Mouse (Mus musculus) liver, embryonic 13.5 days (tissue): ENCODE data around the gene Apoe. TPM values are rescaled to one million over a fixed set of nuclear protein-coding genes. Genes with fewer than 3 reads are reported as not detected.
"Not testable (repeated sequence)": the region's sequence is repeated elsewhere in the genome, so short reads cannot be mapped to it uniquely, and the experiment has no call there.

Experiments used
- ATAC-seq: fragments of 200-750 bp; cut with Nextera tagmentation; 2 replicates; pipeline ENCODE4 v1.8.0; 2017; ENCODE audit warnings: low read depth, mild to moderate bottlenecking, moderate number of reproducible peaks, moderate library complexity
- DNase-seq: peaks from one replicate; pipeline ENCODE4 v3.0.0; 2022
- H3K27ac ChIP-seq: fragments of 300-500 bp; sonication (generic); 2 replicates; pipeline ENCODE4 v1.5.1; 2015; ENCODE audit warnings: moderate library complexity, mild to moderate bottlenecking, inconsistent platforms
- H3K27me3 ChIP-seq: fragments of 300-500 bp; sonication (generic); 2 replicates; pipeline ENCODE4 v1.6.1; 2015; ENCODE audit warnings: mild to moderate bottlenecking, inconsistent platforms
- H3K36me3 ChIP-seq: fragments of 300-500 bp; sonication (generic); 2 replicates; pipeline ENCODE4 v1.6.1; 2015; ENCODE audit warnings: mild to moderate bottlenecking, inconsistent platforms
- H3K4me1 ChIP-seq: fragments of 300-500 bp; sonication (generic); replicated peaks from 2 replicates; pipeline ENCODE4 v1.6.1; 2015; ENCODE audit warnings: inconsistent platforms
- H3K4me2 ChIP-seq: fragments of 300-500 bp; sonication (generic); 2 replicates; pipeline ENCODE4 v1.6.1; 2015; ENCODE audit warnings: inconsistent platforms, mild to moderate bottlenecking, moderate library complexity
- H3K4me3 ChIP-seq: fragments of 300-500 bp; sonication (generic); replicated peaks from 2 replicates; pipeline ENCODE4 v1.5.1; 2015; ENCODE audit warnings: mild to moderate bottlenecking, inconsistent platforms
- H3K9ac ChIP-seq: fragments of 300-500 bp; sonication (generic); 2 replicates; pipeline ENCODE4 v1.6.1; 2015; ENCODE audit warnings: mild to moderate bottlenecking, inconsistent platforms
- H3K9me3 ChIP-seq: fragments of 300-500 bp; sonication (generic); replicated peaks from 2 replicates; pipeline ENCODE4 v1.6.1; 2016; ENCODE audit warnings: inconsistent platforms
- WGBS: fragments of 180-500 bp; shearing (Covaris S2); methylation state at CpG from one replicate; pipeline ENCODE4 v1.1.7; 2015; ENCODE audit not compliant: insufficient replicate concordance; 5-methylcytosine and 5-hydroxymethylcytosine counted together
- polyA plus RNA-seq: library from polyadenylated mRNA; unstranded; fragments of >200 nt; fragmentation: Nextera tagmentation; extraction: Ambion mirVana; gene quantifications from 2 replicates; pipeline ENCODE4 v1.2.1, GENCODE M21; 2015

Gene Apoe
- polyA plus RNA-seq, 1 experiment from 2014 or later = 1,390 TPM

GRCm38 (mm10) chr7:19691434-19691833 lies 7.6 kb downstream of the Apoe start:
- H3K4me1 ChIP-seq = peaks cover 66% of the 10 kb centered on the region
- H3K9ac ChIP-seq = peak overlapping the region; percentile 52; the same call in 1 of the 2 replicates
- WGBS = 65% methylated on average over 6 of the region's 6 CpGs
- peak overlapping the region; percentile 74 for H3K27ac ChIP-seq
- no peaks in the 10 kb centered on the region for H3K9me3 ChIP-seq
- peak overlapping the region; percentile 41 for H3K4me3 ChIP-seq
- ATAC-seq (no peak), DNase-seq (no peak)
- H3K4me2 ChIP-seq = peak overlapping the region; percentile 45
- H3K27me3 ChIP-seq = no peaks in the 10 kb centered on the region
- peaks cover 8% of the 10 kb centered on the region for H3K36me3 ChIP-seq

GRCm38 (mm10) chr7:19690845-19691244 lies 8.1 kb downstream of the Apoe start:
- H3K9me3 ChIP-seq = no peaks in the 10 kb centered on the region
- WGBS = 67% methylated on average over 4 of the region's 4 CpGs
- peaks cover 2% of the 10 kb centered on the region; the same call in 1 of the 2 replicates for H3K36me3 ChIP-seq
- H3K27me3 ChIP-seq = no peaks in the 10 kb centered on the region
- H3K4me1 ChIP-seq = peaks cover 64% of the 10 kb centered on the region
- H3K4me2 ChIP-seq = no peak overlapping the region; the same call in 1 of the 2 replicates
- DNase-seq (no peak), ATAC-seq (no peak)
- H3K9ac ChIP-seq = no peak overlapping the region
- H3K27ac ChIP-seq = peak overlapping the region; percentile 74; the same call in 1 of the 2 replicates
- no peak overlapping the region for H3K4me3 ChIP-seq

- DNase-seq (no peak), ATAC-seq (no peak)
- Histone ChIP-seq H3K9ac (no peak overlapping the region), H3K4me3 (no peak overlapping the region), H3K27me3 (no peaks in the 10 kb centered on the region), H3K4me1 (peaks cover 55% of the 10 kb centered on the region), H3K9me3 (no peaks in the 10 kb centered on the region), H3K4me2 (no peak overlapping the region), H3K27ac (peak overlapping the region; percentile 13; the same call in 1 of the 2 replicates), H3K36me3 (no peaks in the 10 kb centered on the region)
- 77% methylated on average over 2 of the region's 2 CpGs for WGBS
These were observed 10.4 kb downstream of the Apoe start for GRCm38 (mm10) chr7:19688611-19689010.

- H3K9ac ChIP-seq = no peak overlapping the region
- DNase-seq (no peak), ATAC-seq (no peak)
These were observed 10.9 kb downstream of the Apoe start for GRCm38 (mm10) chr7:19688101-19688500.

GRCm38 (mm10) chr7:19686927-19687583 lies 11.9 kb downstream of the Apoe start:
- not testable (repeated sequence) for H3K9ac ChIP-seq, DNase-seq, H3K4me2 ChIP-seq, H3K9me3 ChIP-seq, H3K4me3 ChIP-seq, H3K36me3 ChIP-seq, H3K27me3 ChIP-seq
- WGBS = 23% methylated on average over 8 of the region's 8 CpGs
- ATAC-seq = peak; percentile 52
- Histone ChIP-seq H3K4me1 (peaks cover 50% of the 10 kb centered on the region), H3K27ac (peak overlapping the region; percentile 75)

More at GRCm38 (mm10) chr7:19688101-19688500, 10.9 kb downstream of the Apoe start:
- Histone ChIP-seq H3K9me3 (no peaks in the 10 kb centered on the region), H3K4me3 (no peak overlapping the region), H3K36me3 (no peaks in the 10 kb centered on the region), H3K4me1 (peaks cover 53% of the 10 kb centered on the region), H3K4me2 (no peak overlapping the region), H3K27me3 (no peaks in the 10 kb centered on the region), H3K27ac (peak overlapping the region; percentile 75; the same call in 1 of the 2 replicates)
- 88% methylated on average over 10 of the region's 10 CpGs for WGBS

- no peak overlapping the region for H3K4me2 ChIP-seq
- no peak overlapping the region for H3K9ac ChIP-seq
- peak overlapping the region; percentile 75 for H3K27ac ChIP-seq
- peaks cover 50% of the 10 kb centered on the region for H3K4me1 ChIP-seq
- H3K27me3 ChIP-seq = no peaks in the 10 kb centered on the region
- DNase-seq (no peak), ATAC-seq (peak; percentile 49)
- WGBS = 72% methylated on average over 6 of the region's 6 CpGs
- H3K36me3 ChIP-seq = no peaks in the 10 kb centered on the region
- H3K4me3 ChIP-seq = no peak overlapping the region
- no peaks in the 10 kb centered on the region for H3K9me3 ChIP-seq
These were observed 12.5 kb downstream of the Apoe start for GRCm38 (mm10) chr7:19686521-19686920.

GRCm38 (mm10) chr7:19685374-19685773 lies 13.6 kb downstream of the Apoe start:
- 57% methylated on average over 4 of the region's 4 CpGs for WGBS
- Histone ChIP-seq H3K9me3 (no peaks in the 10 kb centered on the region), H3K36me3 (no peaks in the 10 kb centered on the region), H3K27me3 (no peaks in the 10 kb centered on the region), H3K4me2 (peak overlapping the region; percentile 19; the same call in 1 of the 2 replicates), H3K4me1 (peaks cover 53% of the 10 kb centered on the region), H3K9ac (peak overlapping the region; percentile 26; the same call in 1 of the 2 replicates), H3K27ac (peak overlapping the region; percentile 75), H3K4me3 (no peak overlapping the region)
- ATAC-seq = peak; percentile 60
- no peak for DNase-seq

- no peaks in the 10 kb centered on the region for H3K36me3 ChIP-seq
- DNase-seq = no peak
- no peaks in the 10 kb centered on the region for H3K9me3 ChIP-seq
- no peaks in the 10 kb centered on the region for H3K27me3 ChIP-seq
- 60% methylated on average over 6 of the region's 6 CpGs for WGBS
- H3K27ac ChIP-seq = 0 out of 2 replicates have a peak overlapping the region, but pooled peaks have one; percentile 1
- peaks cover 53% of the 10 kb centered on the region for H3K4me1 ChIP-seq
- H3K4me3 ChIP-seq = no peak overlapping the region
- no peak for ATAC-seq
- H3K9ac ChIP-seq = no peak overlapping the region
- no peak overlapping the region for H3K4me2 ChIP-seq
These were observed 15.2 kb downstream of the Apoe start for GRCm38 (mm10) chr7:19683771-19684201.

GRCm38 (mm10) chr7:19682979-19683378 lies 16.0 kb downstream of the Apoe start:
- Histone ChIP-seq H3K4me1 (peaks cover 59% of the 10 kb centered on the region), H3K27ac (peak overlapping the region; percentile 29; the same call in 1 of the 2 replicates), H3K36me3 (no peaks in the 10 kb centered on the region), H3K9ac (no peak overlapping the region), H3K9me3 (no peaks in the 10 kb centered on the region), H3K4me2 (no peak overlapping the region), H3K4me3 (no peak overlapping the region), H3K27me3 (no peaks in the 10 kb centered on the region)
- 64% methylated on average over 3 of the region's 3 CpGs for WGBS
- no peak for ATAC-seq
- no peak for DNase-seq

- H3K4me3 ChIP-seq = no peak within 1 kb of the TSS
- no peaks in the 10 kb centered on the region for H3K9me3 ChIP-seq
- H3K4me1 ChIP-seq = peaks cover 57% of the 10 kb centered on the region
- peak within 1 kb of the TSS; percentile 33; the same call in 1 of the 2 replicates for H3K9ac ChIP-seq
- H3K36me3 ChIP-seq = no peaks in the 10 kb centered on the region
- no peaks in the 10 kb centered on the region for H3K27me3 ChIP-seq
- ATAC-seq (peak; percentile 25; the same call in 1 of the 2 replicates), DNase-seq (no peak)
- peak within 1 kb of the TSS; percentile 66 for H3K27ac ChIP-seq
- peak within 1 kb of the TSS; percentile 34 for H3K4me2 ChIP-seq
- 51% methylated on average over 8 of the region's 8 CpGs for WGBS
These were observed 17.7 kb downstream of the Apoe start, which contains the start of the genes Gm44805 and Apoc4 for GRCm38 (mm10) chr7:19681202-19681694. Gene Gm44805, minus strand, starts transcription at chr7:19681423. Gene Apoc4, minus strand, starts transcription at chr7:19681479.

GRCm38 (mm10) chr7:19680702-19681101 lies 18.3 kb downstream of the Apoe start:
- ATAC-seq (no peak), DNase-seq (no peak)
- Histone ChIP-seq H3K4me2 (peak overlapping the region; percentile 34; the same call in 1 of the 2 replicates), H3K9ac (no peak overlapping the region), H3K36me3 (no peaks in the 10 kb centered on the region), H3K9me3 (no peaks in the 10 kb centered on the region), H3K4me3 (no peak overlapping the region), H3K27me3 (no peaks in the 10 kb centered on the region), H3K4me1 (peaks cover 53% of the 10 kb centered on the region), H3K27ac (peak overlapping the region; percentile 66)
- 69% methylated on average over 2 of the region's 2 CpGs for WGBS
